Mouse (Mus musculus): ENCODE data around the gene 2310050C09Rik. TPM values are rescaled to one million over a fixed set of nuclear protein-coding genes. Genes with fewer than 3 reads are reported as not detected.

2310050C09Rik gene
- total and polyA plus RNA-seq, 2 experiments from 2014 or later: not detected

GRCm38 (mm10) chr3:92874180-92874579 lies 4.2 kb upstream of the 2310050C09Rik start:
- Histone ChIP-seq H3K36me3 (ENCODE audit: insufficient read depth) (no peaks in the 10 kb centered on the region), H3K27me3 (ENCODE audit: insufficient read depth, low read length) (no peaks in the 10 kb centered on the region), H3K4me2 (ENCODE audit: low read depth) (no peak overlapping the region), H3K4me3 (ENCODE audit: low read depth, low read length) (no peak overlapping the region), H3K27ac (ENCODE audit: low read depth, low read length) (no peak overlapping the region), H3K9me3 (ENCODE audit: low read length) (no peaks in the 10 kb centered on the region), H3K9ac (no peak overlapping the region), H3K4me1 (ENCODE audit: insufficient read depth) (no peaks in the 10 kb centered on the region)
- DNase-seq: no peak
- WGBS: 85% methylated on average over 3 of the region's 3 CpGs
- ATAC-seq: no peak
- TF ChIP-seq CTCF (IDR thresholded peaks at IDR 0.05; ENCODE audit: low read depth): no peak

DNA sequence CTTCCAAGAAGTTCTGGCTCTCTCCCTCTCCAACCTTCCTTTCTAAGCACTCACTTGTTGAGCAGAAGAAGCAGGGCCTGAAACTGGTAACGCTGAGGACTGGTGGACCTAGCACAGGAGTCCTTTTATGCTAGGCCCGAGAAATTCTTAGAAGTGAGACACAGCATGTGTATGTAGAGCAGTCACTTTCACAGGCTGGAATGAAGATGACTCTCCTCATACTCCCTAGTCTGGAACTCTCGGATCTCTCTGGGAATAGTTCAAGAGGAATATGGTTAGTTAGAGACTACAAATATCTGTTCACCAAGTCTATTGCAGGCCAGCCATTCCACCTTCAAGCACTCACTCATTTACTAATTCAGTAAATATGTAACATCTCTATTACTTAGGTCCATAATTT lies 18.8 kb downstream of the 2310050C09Rik start, which contains the start of gene Lce1l:
Gene Lce1l (minus strand): TSS at position 101 of the 400 bp plus-strand sequence.
- no peaks in the 10 kb centered on the region for H3K9me3 ChIP-seq (ENCODE audit: low read length)
- no peak within 1 kb of the TSS for H3K9ac ChIP-seq
- no peaks in the 10 kb centered on the region for H3K27me3 ChIP-seq (ENCODE audit: insufficient read depth, low read length)
- H3K4me2 ChIP-seq (ENCODE audit: low read depth): no peak within 1 kb of the TSS
- H3K4me1 ChIP-seq (ENCODE audit: insufficient read depth): no peaks in the 10 kb centered on the region
- no peak within 1 kb of the TSS for H3K27ac ChIP-seq (ENCODE audit: low read depth, low read length)
- TF ChIP-seq CTCF (IDR thresholded peaks at IDR 0.05; ENCODE audit: low read depth): no peak
- 87% methylated on average over 3 of the region's 3 CpGs for WGBS
- no peak for ATAC-seq
- H3K4me3 ChIP-seq (ENCODE audit: low read depth, low read length): no peak within 1 kb of the TSS
- H3K36me3 ChIP-seq (ENCODE audit: insufficient read depth): no peaks in the 10 kb centered on the region
- DNase-seq: no peak

- no peak within 1 kb of the TSS for H3K4me3 ChIP-seq (ENCODE audit: low read depth, low read length)
- ATAC-seq: no peak
- H3K4me1 ChIP-seq (ENCODE audit: insufficient read depth): no peaks in the 10 kb centered on the region
- no peak for TF ChIP-seq CTCF (IDR thresholded peaks at IDR 0.05; ENCODE audit: low read depth)
- no peak within 1 kb of the TSS for H3K9ac ChIP-seq
- H3K9me3 ChIP-seq (ENCODE audit: low read length): no peaks in the 10 kb centered on the region
- no peaks in the 10 kb centered on the region for H3K27me3 ChIP-seq (ENCODE audit: insufficient read depth, low read length)
- no peak for DNase-seq
- no peaks in the 10 kb centered on the region for H3K36me3 ChIP-seq (ENCODE audit: insufficient read depth)
- WGBS: 31% methylated on average over 1 of the region's 1 CpGs
- no peak within 1 kb of the TSS for H3K27ac ChIP-seq (ENCODE audit: low read depth, low read length)
- no peak within 1 kb of the TSS for H3K4me2 ChIP-seq (ENCODE audit: low read depth)
These were observed 42.9 kb downstream of the 2310050C09Rik start, which contains the start of gene Kprp for GRCm38 (mm10) chr3:92827108-92827507. Gene Kprp, minus strand, starts transcription at chr3:92827247.

- 24% methylated on average over 1 of the region's 1 CpGs for WGBS
- ATAC-seq: peak; percentile 40; the same call in 1 of the 2 replicates
- H3K27me3 ChIP-seq (ENCODE audit: insufficient read depth, low read length): no peaks in the 10 kb centered on the region
- H3K9me3 ChIP-seq (ENCODE audit: low read length): no peaks in the 10 kb centered on the region
- H3K27ac ChIP-seq (ENCODE audit: low read depth, low read length): no peak overlapping the region
- H3K9ac ChIP-seq: no peak overlapping the region
- peak; percentile 46 for TF ChIP-seq CTCF (IDR thresholded peaks at IDR 0.05; ENCODE audit: low read depth)
- H3K36me3 ChIP-seq (ENCODE audit: insufficient read depth): no peaks in the 10 kb centered on the region
- no peak for DNase-seq
- H3K4me1 ChIP-seq (ENCODE audit: insufficient read depth): no peaks in the 10 kb centered on the region
- H3K4me3 ChIP-seq (ENCODE audit: low read depth, low read length): no peak overlapping the region
- H3K4me2 ChIP-seq (ENCODE audit: low read depth): no peak overlapping the region
These were observed 44.2 kb downstream of the 2310050C09Rik start for GRCm38 (mm10) chr3:92825808-92826207.

Other genes with a start within 250 kb of the 2310050C09Rik start
- gene Lce6a, start 248.6 kb downstream of the 2310050C09Rik start, total RNA-seq (2014; rRNA removed): not detected in 2 replicates
- gene Lce6a, start 248.6 kb downstream of the 2310050C09Rik start, polyA plus RNA-seq (2015; fragmentation: Nextera tagmentation; extraction: Ambion mirVana): not detected in 2 replicates
- gene Lce1a1, start 221.9 kb downstream of the 2310050C09Rik start, total RNA-seq (2014; rRNA removed): not detected in 2 replicates
- gene Lce1a1, start 221.9 kb downstream of the 2310050C09Rik start, polyA plus RNA-seq (2015; fragmentation: Nextera tagmentation; extraction: Ambion mirVana): not detected in 2 replicates
- gene Lce1b, start 213.3 kb downstream of the 2310050C09Rik start, total RNA-seq (2014; rRNA removed): not detected in 2 replicates
- not detected in 2 replicates for gene Lce1b, start 213.3 kb downstream of the 2310050C09Rik start, polyA plus RNA-seq (2015; fragmentation: Nextera tagmentation; extraction: Ambion mirVana)
- gene Lce1a2, start 199.9 kb downstream of the 2310050C09Rik start, total RNA-seq (2014; rRNA removed): not detected in 2 replicates
- not detected in 2 replicates for gene Lce1a2, start 199.9 kb downstream of the 2310050C09Rik start, polyA plus RNA-seq (2015; fragmentation: Nextera tagmentation; extraction: Ambion mirVana)
- gene Lce1c, start 191.0 kb downstream of the 2310050C09Rik start, total RNA-seq (2014; rRNA removed): not detected in 2 replicates
- gene Lce1c, start 191.0 kb downstream of the 2310050C09Rik start, polyA plus RNA-seq (2015; fragmentation: Nextera tagmentation; extraction: Ambion mirVana): not detected in 2 replicates
- gene Lce1d, start 183.0 kb downstream of the 2310050C09Rik start, total RNA-seq (2014; rRNA removed): not detected in 2 replicates
- not detected in 2 replicates for gene Lce1d, start 183.0 kb downstream of the 2310050C09Rik start, polyA plus RNA-seq (2015; fragmentation: Nextera tagmentation; extraction: Ambion mirVana)
- not detected in 2 replicates for gene Lce1e, start 161.1 kb downstream of the 2310050C09Rik start, total RNA-seq (2014; rRNA removed)
- not detected in 2 replicates for gene Lce1e, start 161.1 kb downstream of the 2310050C09Rik start, polyA plus RNA-seq (2015; fragmentation: Nextera tagmentation; extraction: Ambion mirVana)
- gene Lce1f, start 149.9 kb downstream of the 2310050C09Rik start, total RNA-seq (2014; rRNA removed): not detected in 2 replicates
- gene Lce1f, start 149.9 kb downstream of the 2310050C09Rik start, polyA plus RNA-seq (2015; fragmentation: Nextera tagmentation; extraction: Ambion mirVana): not detected in 2 replicates
- not detected in 2 replicates for gene Gm38119, start 131.1 kb downstream of the 2310050C09Rik start, total RNA-seq (2014; rRNA removed)
- not detected in 2 replicates for gene Gm38119, start 131.1 kb downstream of the 2310050C09Rik start, polyA plus RNA-seq (2015; fragmentation: Nextera tagmentation; extraction: Ambion mirVana)
- not detected in 2 replicates for gene Lce1g, start 117.9 kb downstream of the 2310050C09Rik start, total RNA-seq (2014; rRNA removed)
- not detected in 2 replicates for gene Lce1g, start 117.9 kb downstream of the 2310050C09Rik start, polyA plus RNA-seq (2015; fragmentation: Nextera tagmentation; extraction: Ambion mirVana)
- gene Lce1h, start 105.2 kb downstream of the 2310050C09Rik start, total RNA-seq (2014; rRNA removed): not detected in 2 replicates
- gene Lce1h, start 105.2 kb downstream of the 2310050C09Rik start, polyA plus RNA-seq (2015; fragmentation: Nextera tagmentation; extraction: Ambion mirVana): not detected in 2 replicates
- not detected in 2 replicates for gene Lce1i, start 91.3 kb downstream of the 2310050C09Rik start, total RNA-seq (2014; rRNA removed)
- not detected in 2 replicates for gene Lce1i, start 91.3 kb downstream of the 2310050C09Rik start, polyA plus RNA-seq (2015; fragmentation: Nextera tagmentation; extraction: Ambion mirVana)
- gene Lce1j, start 79.7 kb downstream of the 2310050C09Rik start, total RNA-seq (2014; rRNA removed): not detected in 2 replicates
- not detected in 2 replicates for gene Lce1j, start 79.7 kb downstream of the 2310050C09Rik start, polyA plus RNA-seq (2015; fragmentation: Nextera tagmentation; extraction: Ambion mirVana)
- gene Lce1k, start 62.3 kb downstream of the 2310050C09Rik start, total RNA-seq (2014; rRNA removed): not detected in 2 replicates
- gene Lce1k, start 62.3 kb downstream of the 2310050C09Rik start, polyA plus RNA-seq (2015; fragmentation: Nextera tagmentation; extraction: Ambion mirVana): not detected in 2 replicates
- not detected in 2 replicates for gene Kprp, start 43.0 kb downstream of the 2310050C09Rik start, total RNA-seq (2014; rRNA removed)
- not detected in 2 replicates for gene Kprp, start 43.0 kb downstream of the 2310050C09Rik start, polyA plus RNA-seq (2015; fragmentation: Nextera tagmentation; extraction: Ambion mirVana)
- gene Lce1l, start 18.9 kb downstream of the 2310050C09Rik start, total RNA-seq (2014; rRNA removed): not detected in 2 replicates
- not detected in 2 replicates for gene Lce1l, start 18.9 kb downstream of the 2310050C09Rik start, polyA plus RNA-seq (2015; fragmentation: Nextera tagmentation; extraction: Ambion mirVana)
- not detected in 2 replicates for gene Lce3a, start 56.0 kb upstream of the 2310050C09Rik start, total RNA-seq (2014; rRNA removed)
- gene Lce3a, start 56.0 kb upstream of the 2310050C09Rik start, polyA plus RNA-seq (2015; fragmentation: Nextera tagmentation; extraction: Ambion mirVana): not detected in 2 replicates
- not detected in 2 replicates for gene Lce3b, start 62.8 kb upstream of the 2310050C09Rik start, total RNA-seq (2014; rRNA removed)
- not detected in 2 replicates for gene Lce3b, start 62.8 kb upstream of the 2310050C09Rik start, polyA plus RNA-seq (2015; fragmentation: Nextera tagmentation; extraction: Ambion mirVana)
- gene Lce3c, start 74.3 kb upstream of the 2310050C09Rik start, total RNA-seq (2014; rRNA removed): not detected in 2 replicates
- gene Lce3c, start 74.3 kb upstream of the 2310050C09Rik start, polyA plus RNA-seq (2015; fragmentation: Nextera tagmentation; extraction: Ambion mirVana): not detected in 2 replicates
- not detected in 2 replicates for gene Lce3d, start 87.2 kb upstream of the 2310050C09Rik start, total RNA-seq (2014; rRNA removed)
- gene Lce3d, start 87.2 kb upstream of the 2310050C09Rik start, polyA plus RNA-seq (2015; fragmentation: Nextera tagmentation; extraction: Ambion mirVana): not detected in 2 replicates
- not detected in 2 replicates for gene Lce3e, start 96.8 kb upstream of the 2310050C09Rik start, total RNA-seq (2014; rRNA removed)
- gene Lce3e, start 96.8 kb upstream of the 2310050C09Rik start, polyA plus RNA-seq (2015; fragmentation: Nextera tagmentation; extraction: Ambion mirVana): not detected in 2 replicates
- not detected in 2 replicates for gene Lce3f, start 122.0 kb upstream of the 2310050C09Rik start, total RNA-seq (2014; rRNA removed)
- gene Lce3f, start 122.0 kb upstream of the 2310050C09Rik start, polyA plus RNA-seq (2015; fragmentation: Nextera tagmentation; extraction: Ambion mirVana): not detected in 2 replicates
- 0.38 and 0.57 TPM in 2 replicates for gene Crct1, start 145.5 kb upstream of the 2310050C09Rik start, total RNA-seq (2014; rRNA removed)
- 0.34 and 0.62 TPM in 2 replicates for gene Crct1, start 145.5 kb upstream of the 2310050C09Rik start, polyA plus RNA-seq (2015; fragmentation: Nextera tagmentation; extraction: Ambion mirVana)
- gene Lce1m, start 148.8 kb upstream of the 2310050C09Rik start, total RNA-seq (2014; rRNA removed): not detected in 2 replicates
- gene Lce1m, start 148.8 kb upstream of the 2310050C09Rik start, polyA plus RNA-seq (2015; fragmentation: Nextera tagmentation; extraction: Ambion mirVana): not detected in 2 replicates
- not detected in 2 replicates for gene Gm4858, start 198.6 kb upstream of the 2310050C09Rik start, total RNA-seq (2014; rRNA removed)
- not detected in 2 replicates for gene Gm4858, start 198.6 kb upstream of the 2310050C09Rik start, polyA plus RNA-seq (2015; fragmentation: Nextera tagmentation; extraction: Ambion mirVana)